Mouse (Mus musculus) midbrain, embryonic 15.5 days (tissue): ENCODE measurements at regions not wholly inside any gene's neighbourhood (a gene's known extent, or its start where the extent isn't known, plus 50 kb on each side); places are given as distances from the start of the nearest gene placed in this dataset.
"Not testable (repeated sequence)": the region's sequence is repeated elsewhere in the genome, so short reads cannot be mapped to it uniquely, and the experiment has no call there.

Experiments
- ATAC-seq: fragments of 200-750 bp; cut with Nextera tagmentation; replicated peaks from 2 replicates; pipeline ENCODE4 v1.8.0; 2017; ENCODE audit warnings: moderate TSS enrichment
- H3K27ac ChIP-seq: fragments of 300-500 bp; sonication (generic); 2 replicates; pipeline ENCODE4 v1.5.1; 2015; ENCODE audit warnings: mild to moderate bottlenecking, inconsistent platforms
- H3K27me3 ChIP-seq: fragments of 300-500 bp; sonication (generic); replicated peaks from 2 replicates; pipeline ENCODE4 v1.6.1; 2015; ENCODE audit warnings: inconsistent platforms
- H3K36me3 ChIP-seq: fragments of 300-500 bp; sonication (generic); replicated peaks from 2 replicates; pipeline ENCODE4 v1.6.1; 2015; ENCODE audit warnings: inconsistent platforms
- H3K4me1 ChIP-seq: fragments of 300-500 bp; sonication (generic); 2 replicates; pipeline ENCODE4 v1.6.1; 2015; ENCODE audit warnings: inconsistent platforms
- H3K4me2 ChIP-seq: fragments of 300-500 bp; sonication (generic); 2 replicates; pipeline ENCODE4 v1.6.1; 2015; ENCODE audit warnings: inconsistent platforms, mild to moderate bottlenecking, moderate library complexity
- H3K4me3 ChIP-seq: fragments of 300-500 bp; sonication (generic); 2 replicates; pipeline ENCODE4 v1.5.1; 2015; ENCODE audit warnings: mild to moderate bottlenecking, inconsistent platforms
- H3K9ac ChIP-seq: fragments of 300-500 bp; sonication (generic); 2 replicates; pipeline ENCODE4 v1.6.1; 2015; ENCODE audit warnings: mild to moderate bottlenecking, inconsistent platforms
- H3K9me3 ChIP-seq: fragments of 300-500 bp; sonication (generic); 2 replicates; pipeline ENCODE4 v1.6.1; 2016; ENCODE audit warnings: inconsistent platforms
- WGBS: fragments of 180-500 bp; shearing (Covaris S2); methylation state at CpG from one replicate; pipeline ENCODE4 v1.1.7; 2015; ENCODE audit warnings: mixed read lengths; 5-methylcytosine and 5-hydroxymethylcytosine counted together

DNA sequence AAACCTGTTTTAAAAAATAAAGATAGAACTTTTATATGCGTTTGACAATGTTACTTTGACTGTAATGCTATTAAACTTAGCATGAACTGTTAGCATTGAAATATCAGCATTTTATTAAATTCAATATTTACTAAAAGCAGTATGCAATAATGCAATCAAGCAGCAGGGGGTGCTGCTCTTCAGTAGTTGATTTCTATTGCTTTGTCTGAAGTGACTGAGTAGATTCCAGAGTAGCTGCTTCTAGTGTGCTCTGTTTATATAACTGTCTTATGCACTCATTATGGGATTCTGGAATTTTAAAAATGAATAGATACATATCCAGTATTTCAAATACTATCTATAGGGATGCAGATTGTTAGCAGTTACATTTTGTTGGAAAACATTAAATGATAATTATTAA lies 146.2 kb downstream of the Gm28710 start:
- H3K27me3 ChIP-seq, result no peaks in the 10 kb centered on the region
- H3K36me3 ChIP-seq, result no peaks in the 10 kb centered on the region
- H3K4me3 ChIP-seq, result no peak overlapping the region
- peak; percentile 81; the same call in 1 of the 2 replicates for ATAC-seq
- no peak overlapping the region for H3K27ac ChIP-seq
- no peaks in the 10 kb centered on the region for H3K4me1 ChIP-seq
- no peaks in the 10 kb centered on the region for H3K9me3 ChIP-seq
- H3K9ac ChIP-seq, result no peak overlapping the region
- 57% methylated on average over 1 of the region's 1 CpGs for WGBS
- H3K4me2 ChIP-seq, result no peak overlapping the region

DNA sequence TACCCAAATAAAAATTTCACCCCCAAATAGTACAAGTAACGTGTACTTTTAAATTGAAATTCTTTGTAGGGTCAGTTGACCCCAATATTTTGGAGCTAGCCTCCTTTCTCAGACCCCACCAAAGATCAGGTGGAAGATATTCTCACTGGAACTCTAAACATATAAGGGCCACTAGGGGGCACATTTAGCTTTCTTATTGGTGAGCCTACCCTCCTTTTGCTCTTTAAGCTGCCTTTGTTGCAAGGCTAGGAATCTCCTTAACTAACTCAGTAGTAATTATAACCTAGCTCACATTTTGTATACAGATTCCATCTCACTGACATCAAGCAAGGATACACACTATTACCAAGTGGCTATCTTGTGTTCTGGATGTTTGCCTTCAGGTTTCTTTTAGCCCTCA lies 155.8 kb downstream of the Gm28710 start:
- no peaks in the 10 kb centered on the region for H3K4me1 ChIP-seq
- no peaks in the 10 kb centered on the region for H3K36me3 ChIP-seq
- ATAC-seq, result peak; percentile 72
- 12% methylated on average over 1 of the region's 1 CpGs for WGBS
- no peaks in the 10 kb centered on the region for H3K27me3 ChIP-seq
- H3K9ac ChIP-seq, result no peak overlapping the region
- no peak overlapping the region for H3K27ac ChIP-seq
- H3K9me3 ChIP-seq, result no peaks in the 10 kb centered on the region
- H3K4me2 ChIP-seq, result no peak overlapping the region
- H3K4me3 ChIP-seq, result no peak overlapping the region

DNA sequence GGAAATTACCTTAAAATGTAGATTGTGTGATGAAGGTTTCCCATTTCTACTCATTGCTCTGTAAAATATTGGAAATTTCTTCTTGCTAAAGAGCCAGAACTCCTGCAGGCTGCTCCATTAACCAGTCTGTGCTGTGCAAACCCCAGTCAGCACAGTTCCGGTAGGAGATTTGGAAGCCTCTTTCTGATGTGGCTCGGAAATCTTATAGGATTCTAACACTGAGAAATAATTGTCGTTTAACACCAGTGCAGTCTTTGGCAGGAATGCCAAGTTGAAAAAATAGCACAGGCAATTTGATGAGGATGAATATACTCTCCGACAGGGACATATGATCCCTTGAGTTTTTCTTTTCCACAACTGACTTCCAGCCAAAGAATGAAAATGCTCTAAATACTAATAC lies 176.1 kb downstream of the Gm28710 start:
- no peaks in the 10 kb centered on the region for H3K36me3 ChIP-seq
- no peak for ATAC-seq
- no peak overlapping the region for H3K9ac ChIP-seq
- no peaks in the 10 kb centered on the region for H3K9me3 ChIP-seq
- no peak overlapping the region for H3K4me3 ChIP-seq
- WGBS, result 66% methylated on average over 4 of the region's 4 CpGs
- no peak overlapping the region for H3K4me2 ChIP-seq
- no peak overlapping the region for H3K27ac ChIP-seq
- H3K27me3 ChIP-seq, result no peaks in the 10 kb centered on the region
- H3K4me1 ChIP-seq, result no peaks in the 10 kb centered on the region

DNA sequence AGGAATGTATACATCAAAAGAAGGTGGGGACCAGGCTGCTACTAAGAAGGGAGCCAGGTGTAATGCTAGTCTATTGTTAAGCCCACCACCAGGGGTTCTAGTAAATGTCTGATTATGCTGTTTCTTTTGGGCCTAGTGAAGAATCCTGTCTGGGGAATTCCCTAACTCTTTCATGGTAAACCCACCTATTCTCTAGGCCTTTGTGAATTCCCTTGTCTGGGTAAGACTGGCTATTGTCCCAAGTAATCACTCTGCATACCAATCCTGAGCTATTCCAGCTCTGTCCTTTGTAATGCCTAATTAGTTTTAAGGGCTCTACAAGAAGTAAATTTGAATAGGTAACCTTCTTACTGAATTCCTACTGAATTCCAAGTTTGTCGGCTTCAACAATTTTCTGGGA lies 177.2 kb downstream of the Gm28710 start:
- H3K4me3 ChIP-seq, H3K27ac ChIP-seq, H3K4me2 ChIP-seq, H3K4me1 ChIP-seq, H3K36me3 ChIP-seq, H3K27me3 ChIP-seq, H3K9me3 ChIP-seq, H3K9ac ChIP-seq, ATAC-seq: not testable (repeated sequence)
- WGBS, result 13% methylated on average over 1 of the region's 1 CpGs

DNA sequence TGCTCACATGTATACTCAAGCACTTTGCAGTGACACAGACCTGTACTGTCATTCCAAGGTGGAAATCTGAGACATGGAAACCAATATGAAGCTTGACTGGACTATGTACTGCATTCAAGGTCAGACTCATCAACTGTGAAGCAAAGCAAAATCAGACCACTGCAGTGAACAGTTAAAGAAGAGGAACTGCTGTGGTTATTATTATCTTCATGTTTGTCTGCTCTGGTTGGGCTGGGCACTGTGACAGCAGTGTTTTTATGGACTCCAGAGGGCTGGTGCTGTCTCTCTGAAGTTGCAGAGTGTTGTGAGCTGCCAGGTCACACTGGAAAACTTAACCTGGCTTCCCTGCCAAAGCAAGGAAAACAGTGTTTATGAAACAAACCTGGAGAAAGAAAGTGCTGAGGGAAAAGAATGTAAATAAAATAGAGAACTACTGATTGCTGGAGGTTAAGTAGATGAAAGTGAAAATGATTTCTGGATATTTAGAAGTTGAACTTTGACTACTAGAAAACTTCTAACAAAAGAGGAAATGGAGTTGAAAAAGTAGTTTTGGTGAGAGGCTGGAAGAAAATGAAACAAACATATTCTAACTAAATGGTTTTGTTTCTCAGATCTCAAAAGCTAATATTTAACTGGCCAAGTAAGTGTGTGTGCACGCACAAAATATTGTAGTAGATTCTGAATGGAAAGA lies 181.7 kb downstream of the Gm28710 start:
- no peak for ATAC-seq
- Histone ChIP-seq H3K4me3 (no peak overlapping the region), H3K4me1 (no peaks in the 10 kb centered on the region), H3K27ac (no peak overlapping the region), H3K36me3 (no peaks in the 10 kb centered on the region), H3K4me2 (no peak overlapping the region), H3K9ac (no peak overlapping the region), H3K9me3 (no peaks in the 10 kb centered on the region), H3K27me3 (no peaks in the 10 kb centered on the region)
- WGBS, result 91% methylated on average over 1 of the region's 1 CpGs

DNA sequence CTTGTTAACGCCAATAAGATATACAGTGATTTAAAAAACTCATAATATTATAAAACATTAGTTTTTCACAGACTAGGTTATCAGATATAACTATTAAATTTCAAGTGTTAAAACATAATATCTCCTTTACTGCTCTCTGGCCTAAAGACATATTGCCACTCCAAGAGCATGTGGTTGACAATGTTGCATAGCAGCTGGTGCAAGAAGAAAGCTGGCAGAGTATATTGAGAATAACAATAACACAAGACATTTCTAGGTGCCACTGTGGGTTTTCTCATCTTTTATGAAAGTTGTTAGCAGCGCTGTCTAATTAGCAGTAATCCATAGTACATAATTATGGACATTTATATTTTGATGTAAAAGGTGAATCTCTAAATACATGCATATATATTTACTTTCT lies 184.4 kb downstream of the Gm28710 start:
- no peaks in the 10 kb centered on the region for H3K4me1 ChIP-seq
- H3K9me3 ChIP-seq, result no peaks in the 10 kb centered on the region
- H3K27ac ChIP-seq, result no peak overlapping the region
- H3K9ac ChIP-seq, result no peak overlapping the region
- no peaks in the 10 kb centered on the region for H3K27me3 ChIP-seq
- no peak for ATAC-seq
- H3K4me3 ChIP-seq, result no peak overlapping the region
- 91% methylated on average over 2 of the region's 2 CpGs for WGBS
- no peak overlapping the region for H3K4me2 ChIP-seq
- H3K36me3 ChIP-seq, result no peaks in the 10 kb centered on the region

DNA sequence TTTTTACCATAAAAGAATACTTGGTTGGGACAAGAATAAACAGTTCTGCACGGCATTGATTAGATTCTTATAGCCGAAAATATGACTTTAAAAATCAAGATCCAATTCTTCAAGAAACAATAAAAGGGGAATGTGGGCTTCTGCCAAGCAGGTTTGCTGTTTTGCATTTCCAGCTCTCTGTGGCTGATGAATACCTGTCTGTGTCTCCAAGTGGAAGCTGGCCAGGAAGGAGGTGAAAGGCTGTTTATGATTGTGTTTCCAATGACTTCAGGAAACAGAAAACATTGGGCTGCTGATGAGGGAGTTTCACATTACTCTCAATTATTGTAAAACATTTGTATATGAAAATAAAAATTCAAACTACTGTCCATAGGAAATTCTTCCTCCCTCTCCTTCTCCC lies 193.3 kb downstream of the Gm28710 start:
- H3K27me3 ChIP-seq, result no peaks in the 10 kb centered on the region
- H3K9ac ChIP-seq, result no peak overlapping the region
- H3K4me3 ChIP-seq, result no peak overlapping the region
- ATAC-seq, result no peak
- 89% methylated on average over 2 of the region's 2 CpGs for WGBS
- H3K9me3 ChIP-seq, result no peaks in the 10 kb centered on the region
- H3K4me2 ChIP-seq, result no peak overlapping the region
- H3K27ac ChIP-seq, result no peak overlapping the region
- H3K4me1 ChIP-seq, result no peaks in the 10 kb centered on the region
- H3K36me3 ChIP-seq, result no peaks in the 10 kb centered on the region

DNA sequence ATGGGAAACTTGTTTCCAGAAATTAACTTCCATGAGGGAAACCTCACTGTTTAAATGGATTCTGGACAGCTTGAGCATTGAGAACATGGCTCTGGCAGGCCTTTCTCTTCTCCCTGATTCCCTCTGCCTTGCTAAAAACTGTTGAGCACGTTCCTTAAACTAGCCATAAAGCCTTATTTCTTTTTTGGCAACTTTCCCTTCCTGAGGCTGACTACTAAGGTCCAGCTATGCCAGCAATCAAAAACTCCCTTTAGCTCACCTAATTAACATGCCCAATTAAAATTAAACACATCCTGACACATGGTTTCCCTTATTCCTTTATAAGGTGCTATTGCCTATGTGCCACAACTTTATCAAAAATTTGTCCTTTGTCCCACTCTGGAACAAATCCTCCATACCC lies 199.9 kb downstream of the Gm28710 start:
- no peak for ATAC-seq
- WGBS, result 68% methylated on average over 1 of the region's 1 CpGs

DNA sequence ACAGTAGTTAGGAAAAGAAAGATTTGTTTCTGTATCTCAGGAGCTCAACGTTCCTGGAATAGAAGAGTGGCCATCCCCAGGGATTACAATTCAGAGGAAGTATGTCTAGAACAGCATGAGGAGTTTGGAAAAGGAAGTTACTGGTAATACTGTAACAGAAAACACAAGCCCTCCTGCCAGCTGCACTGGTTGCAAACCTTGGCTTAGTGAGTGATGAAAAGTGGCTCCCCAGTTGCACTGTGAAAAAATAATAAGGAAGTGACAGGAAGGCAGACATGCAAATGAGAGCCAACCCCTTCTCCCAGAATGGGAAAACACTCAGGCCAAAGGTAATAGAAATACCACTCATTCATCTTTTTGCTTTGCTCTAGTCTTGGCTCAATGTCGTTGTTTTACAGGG lies 207.6 kb downstream of the Gm28710 start:
- Histone ChIP-seq H3K4me1 (no peaks in the 10 kb centered on the region), H3K9me3 (no peaks in the 10 kb centered on the region), H3K36me3 (no peaks in the 10 kb centered on the region), H3K9ac (no peak overlapping the region), H3K4me3 (no peak overlapping the region), H3K27me3 (no peaks in the 10 kb centered on the region), H3K4me2 (no peak overlapping the region), H3K27ac (no peak overlapping the region)
- WGBS, result 61% methylated on average over 2 of the region's 2 CpGs
- ATAC-seq, result no peak

More for the DNA sequence above, 199.9 kb downstream of the Gm28710 start:
- no peaks in the 10 kb centered on the region for H3K9me3 ChIP-seq
- no peaks in the 10 kb centered on the region for H3K36me3 ChIP-seq
- H3K4me3 ChIP-seq, result no peak overlapping the region
- no peak overlapping the region for H3K9ac ChIP-seq
- H3K4me1 ChIP-seq, result no peaks in the 10 kb centered on the region
- no peaks in the 10 kb centered on the region for H3K27me3 ChIP-seq
- no peak overlapping the region for H3K4me2 ChIP-seq
- no peak overlapping the region for H3K27ac ChIP-seq

DNA sequence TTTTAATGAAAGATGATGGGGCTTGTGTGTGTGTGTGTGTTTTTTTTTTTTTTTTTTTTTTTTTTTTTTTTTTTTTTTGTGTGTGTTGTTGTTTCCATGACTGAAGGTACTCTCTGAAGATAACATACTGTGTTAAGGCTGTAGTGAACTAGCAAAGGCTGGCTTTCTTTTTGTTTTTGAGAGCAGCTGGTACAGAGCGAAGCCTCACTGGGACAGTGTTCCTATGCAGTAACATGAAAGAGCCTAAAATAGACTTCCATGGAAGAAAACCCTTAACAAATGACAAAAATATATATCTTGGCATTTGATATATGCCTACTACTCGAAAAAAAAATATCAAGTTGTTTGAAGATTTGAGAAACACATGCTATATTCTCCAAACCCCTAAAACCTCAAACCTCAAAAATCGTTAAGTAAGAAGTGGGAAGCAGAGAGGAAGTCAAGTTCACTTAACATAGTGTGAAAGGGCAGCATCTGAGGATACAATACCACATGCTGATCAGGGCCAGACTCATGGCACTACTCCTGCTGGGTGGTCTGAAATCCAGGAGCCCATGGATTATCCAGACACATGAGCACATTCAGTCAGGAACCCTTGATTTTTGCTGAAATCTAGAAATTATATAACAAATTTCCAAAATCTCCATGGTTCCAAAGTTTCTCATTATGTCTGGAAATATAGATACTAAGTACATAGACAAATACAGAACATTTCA lies 215.4 kb downstream of the Gm28710 start:
- ATAC-seq, result no peak
- Histone ChIP-seq H3K36me3 (no peaks in the 10 kb centered on the region), H3K9me3 (no peaks in the 10 kb centered on the region), H3K4me2 (no peak overlapping the region), H3K4me3 (no peak overlapping the region), H3K4me1 (no peaks in the 10 kb centered on the region), H3K27ac (no peak overlapping the region), H3K27me3 (no peaks in the 10 kb centered on the region), H3K9ac (no peak overlapping the region)
- 71% methylated on average over 3 of the region's 3 CpGs for WGBS

DNA sequence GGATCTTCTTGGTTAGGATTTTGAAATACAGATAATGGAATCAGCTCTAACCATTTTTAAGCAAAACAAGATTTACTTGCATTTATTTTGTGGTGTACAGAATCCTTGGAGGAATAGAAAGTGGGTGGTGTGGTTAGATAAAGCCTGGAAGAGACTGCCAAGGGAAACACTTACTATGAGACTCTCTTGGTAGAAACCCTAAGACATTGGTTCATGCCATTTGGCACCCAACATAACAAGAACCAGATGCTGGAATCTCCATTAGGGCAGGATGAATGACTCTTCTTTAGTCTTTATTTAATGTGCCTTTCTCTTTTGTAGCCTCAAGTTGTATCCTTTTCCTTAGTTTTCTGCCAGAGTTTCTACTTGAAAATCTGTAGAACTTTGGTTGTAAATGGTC lies 230.0 kb downstream of the Gm28710 start:
- no peaks in the 10 kb centered on the region for H3K9me3 ChIP-seq

DNA sequence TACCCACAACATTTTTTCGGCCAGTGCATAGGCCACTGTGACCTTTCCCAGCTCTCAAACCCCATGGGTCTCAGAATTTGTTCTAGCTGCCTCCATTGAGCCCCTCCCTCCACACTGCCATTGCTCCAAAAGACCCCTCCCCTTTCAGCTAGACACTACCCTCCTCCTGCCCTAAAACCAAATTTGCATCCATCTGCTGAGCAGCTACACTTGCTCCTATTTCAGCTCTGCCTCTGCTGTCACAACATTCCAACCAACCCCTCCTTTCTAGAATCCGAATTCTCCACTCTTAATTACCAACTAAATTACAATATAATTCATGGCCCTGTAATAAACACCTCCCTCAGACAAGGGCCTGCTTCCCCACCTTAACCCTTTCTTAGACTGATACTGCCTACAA lies 262.3 kb downstream of the Gm28710 start:
- Histone ChIP-seq H3K27me3 (no peaks in the 10 kb centered on the region), H3K4me1 (no peaks in the 10 kb centered on the region), H3K9me3 (no peaks in the 10 kb centered on the region), H3K36me3 (no peaks in the 10 kb centered on the region), H3K4me2 (no peak overlapping the region), H3K4me3 (no peak overlapping the region), H3K9ac (no peak overlapping the region), H3K27ac (no peak overlapping the region)
- WGBS, result 75% methylated on average over 2 of the region's 2 CpGs
- ATAC-seq, result no peak

More for the DNA sequence above, 230.0 kb downstream of the Gm28710 start:
- H3K27ac ChIP-seq, result no peak overlapping the region
- H3K27me3 ChIP-seq, result no peaks in the 10 kb centered on the region
- no peaks in the 10 kb centered on the region for H3K4me1 ChIP-seq
- no peak for ATAC-seq
- H3K4me2 ChIP-seq, result no peak overlapping the region
- no peak overlapping the region for H3K9ac ChIP-seq
- no peak overlapping the region for H3K4me3 ChIP-seq
- H3K36me3 ChIP-seq, result no peaks in the 10 kb centered on the region

DNA sequence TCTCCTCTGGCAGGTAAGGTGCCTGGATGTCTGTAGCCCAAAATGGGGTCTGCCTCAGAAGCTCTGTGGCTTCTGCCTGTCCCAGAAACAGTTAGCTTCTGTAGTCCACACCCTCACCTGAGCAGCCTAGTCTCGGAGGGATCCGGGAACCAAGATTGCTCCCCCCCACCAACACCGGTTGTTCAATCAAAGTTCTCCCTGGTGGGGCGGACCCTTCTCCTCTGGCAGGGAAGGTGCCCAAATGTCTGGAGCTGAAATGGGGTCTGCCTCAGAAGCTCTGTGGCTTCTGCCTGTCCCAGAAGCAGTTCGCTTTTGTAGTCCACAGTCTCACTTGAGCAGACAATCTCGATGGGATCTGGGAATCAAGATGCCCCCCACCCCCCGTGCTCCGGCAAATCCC lies 273.0 kb downstream of the Gm28710 start:
- no peak overlapping the region for H3K27ac ChIP-seq
- H3K4me2 ChIP-seq, result no peak overlapping the region
- H3K36me3 ChIP-seq, result no peaks in the 10 kb centered on the region
- H3K9ac ChIP-seq, result no peak overlapping the region
- H3K4me3 ChIP-seq, result no peak overlapping the region
- no peaks in the 10 kb centered on the region for H3K27me3 ChIP-seq
- no peak for ATAC-seq
- no peaks in the 10 kb centered on the region for H3K9me3 ChIP-seq
- 98% methylated on average over 8 of the region's 8 CpGs for WGBS
- H3K4me1 ChIP-seq, result no peaks in the 10 kb centered on the region
